In genomic region chr3:98387756-98388155, GRCm38 (mm10) we compare ENCODE assay signal across 11 mouse cellular contexts. TPM values are rescaled to one million over a fixed set of nuclear protein-coding genes. Genes with fewer than 3 reads are reported as not detected.
"Had no signal": no experiment of that assay in that cellular context is flagged by ENCODE, and none has a peak within 500 bp of the region (broad histone marks: within the 10 kb centered on the region; RNA-seq: fewer than 3 reads in every experiment).

No protein-coding gene starts in this region.

- H3K36me3 ChIP-seq: limb, embryonic 13.5 days; midbrain, embryonic 12.5 days; neural tube, embryonic 15.5 days had no signal

- H3K9me3 ChIP-seq: limb, embryonic 13.5 days; midbrain, embryonic 12.5 days; neural tube, embryonic 15.5 days had no signal

- H3K9ac ChIP-seq: limb, embryonic 13.5 days; liver, embryonic 14.5 days; midbrain, embryonic 12.5 days; neural tube, embryonic 15.5 days had no signal

- H3K27ac ChIP-seq: limb, embryonic 13.5 days; liver, embryonic 14.5 days; midbrain, embryonic 12.5 days; neural tube, embryonic 15.5 days; stomach, postnatal 0 days had no signal

- H3K4me3 ChIP-seq: limb, embryonic 13.5 days; midbrain, embryonic 12.5 days; myocyte; neural tube, embryonic 15.5 days had no signal

- DNase-seq: lung, adult 18-20 months; right cerebral cortex, adult 18-20 months; thymus, adult 2 months; thymus, postnatal 25 days had no signal

- H3K4me2 ChIP-seq: limb, embryonic 13.5 days; midbrain, embryonic 12.5 days; neural tube, embryonic 15.5 days had no signal

- H3K27me3 ChIP-seq: limb, embryonic 13.5 days; midbrain, embryonic 12.5 days; neural tube, embryonic 15.5 days had no signal

RNA-seq across cellular contexts. Expression of gene Zfp697, which starts 5.5 kb away (rescaled TPM):
- total RNA-seq: megakaryocyte-erythroid progenitor cell, adult 5-6 weeks had no signal
